Mouse (Mus musculus) heart, adult 18-20 months (tissue): ENCODE measurements around the gene Pan3. TPM values are rescaled to one million over a fixed set of nuclear protein-coding genes. Genes with fewer than 3 reads are reported as not detected.
A peak's percentile ranks its signal among the peaks of the same experiment; 100 is the strongest.
"Not testable (repeated sequence)": the region's sequence is repeated elsewhere in the genome, so short reads cannot be mapped to it uniquely, and the experiment has no call there.

Source experiments
- DNase-seq, 2 experiments: peaks; one replicate each; pipeline ENCODE4 v3.0.0; 2021 to 2022; ENCODE audit warnings: mixed read lengths in 1 of 2
- total RNA-seq, 2 experiments: library from RNA; stranded (reverse); gene quantifications; 2 replicates each; pipeline ENCODE4 v1.2.3; 2021

Pan3 gene
- total RNA-seq, 2 experiments from 2014 or later, result 21.1 to 34.4 TPM

GRCm38 (mm10) chr5:147489226-147489625 lies 59.3 kb downstream of the Pan3 start:
- no peak for DNase-seq

GRCm38 (mm10) chr5:147490907-147491306 lies 60.9 kb downstream of the Pan3 start:
- no peak for DNase-seq

GRCm38 (mm10) chr5:147492511-147492910 lies 62.5 kb downstream of the Pan3 start:
- no peak for DNase-seq

- DNase-seq, result no peak
Observed at GRCm38 (mm10) chr5:147493205-147493604, 63.2 kb downstream of the Pan3 start.

GRCm38 (mm10) chr5:147493685-147494084 lies 63.7 kb downstream of the Pan3 start:
- DNase-seq, result no peak

- DNase-seq, result no peak
Observed at GRCm38 (mm10) chr5:147494388-147494787, 64.4 kb downstream of the Pan3 start.

GRCm38 (mm10) chr5:147494791-147495376 lies 64.9 kb downstream of the Pan3 start:
- DNase-seq, result no peak

- DNase-seq, result no peak
Observed at GRCm38 (mm10) chr5:147495961-147496360, 66.0 kb downstream of the Pan3 start.

GRCm38 (mm10) chr5:147496921-147497320 lies 67.0 kb downstream of the Pan3 start:
- DNase-seq, result no peak

GRCm38 (mm10) chr5:147497714-147498113 lies 67.8 kb downstream of the Pan3 start:
- no peak for DNase-seq

- DNase-seq, result no peak
Observed at GRCm38 (mm10) chr5:147501456-147501998, 71.6 kb downstream of the Pan3 start.

- no peak for DNase-seq
Observed at GRCm38 (mm10) chr5:147502921-147503320, 73.0 kb downstream of the Pan3 start.

- no peak for DNase-seq
Observed at GRCm38 (mm10) chr5:147511350-147511749, 81.4 kb downstream of the Pan3 start.

- DNase-seq, result no peak
Observed at GRCm38 (mm10) chr5:147527006-147527405, 97.0 kb downstream of the Pan3 start.

GRCm38 (mm10) chr5:147527788-147528187 lies 97.8 kb downstream of the Pan3 start:
- DNase-seq, result no peak

GRCm38 (mm10) chr5:147532031-147532430 lies 102.1 kb downstream of the Pan3 start:
- DNase-seq, result no peak

GRCm38 (mm10) chr5:147539409-147539808 lies 109.4 kb downstream of the Pan3 start:
- no peak for DNase-seq

- no peak for DNase-seq
Observed at GRCm38 (mm10) chr5:147539815-147540214, 109.9 kb downstream of the Pan3 start.

GRCm38 (mm10) chr5:147542291-147542690 lies 112.3 kb downstream of the Pan3 start:
- DNase-seq, result peak in 1 of 2 experiments; percentile 28

- no peak for DNase-seq
Observed at GRCm38 (mm10) chr5:147545731-147546241, 115.8 kb downstream of the Pan3 start.

GRCm38 (mm10) chr5:147549016-147549755 lies 119.2 kb downstream of the Pan3 start:
- DNase-seq, result no peak

GRCm38 (mm10) chr5:147551879-147552627 lies 122.1 kb downstream of the Pan3 start:
- DNase-seq, result no peak

GRCm38 (mm10) chr5:147557641-147558040 lies 127.7 kb downstream of the Pan3 start:
- not testable (repeated sequence) for DNase-seq
